Mouse (Mus musculus): ENCODE measurements at regions not wholly inside any gene's neighbourhood (a gene's known extent, or its start where the extent isn't known, plus 50 kb on each side); places are given as distances from the start of the nearest gene placed in this dataset.

- DNase-seq, result no peak
Measured at GRCm38 (mm10) chr6:89007516-89007915, 105.5 kb downstream of the Tpra1 start.

GRCm38 (mm10) chr6:89008614-89009171 is 106.6 kb downstream of the Tpra1 start:
- DNase-seq, result peak; percentile 79 to 87

GRCm38 (mm10) chr6:89012998-89013689 is 111.1 kb downstream of the Tpra1 start:
- peak; percentile 78 to 85 for DNase-seq

GRCm38 (mm10) chr6:89013690-89014061 is 111.6 kb downstream of the Tpra1 start:
- no peak for DNase-seq

- peak; percentile 20 to 21 for DNase-seq
Measured at GRCm38 (mm10) chr6:89024101-89024650, 122.1 kb downstream of the Tpra1 start.

GRCm38 (mm10) chr6:89033433-89034298 is 131.6 kb downstream of the Tpra1 start:
- peak; percentile 34 to 38 for DNase-seq

GRCm38 (mm10) chr6:89034455-89034854 is 132.4 kb downstream of the Tpra1 start:
- DNase-seq, result peak in 1 of 2 experiments; percentile 16

- peak; percentile 15 to 20 for DNase-seq
Measured at GRCm38 (mm10) chr6:89035061-89035835, 133.2 kb downstream of the Tpra1 start.

- no peak for DNase-seq
Measured at GRCm38 (mm10) chr6:89035836-89036156, 133.7 kb downstream of the Tpra1 start.

- DNase-seq, result no peak
Measured at GRCm38 (mm10) chr6:89037392-89037791, 135.3 kb downstream of the Tpra1 start.

- DNase-seq, result no peak
Measured at GRCm38 (mm10) chr6:89037901-89038300, 135.8 kb downstream of the Tpra1 start.

GRCm38 (mm10) chr6:89040919-89041318 is 138.9 kb downstream of the Tpra1 start:
- no peak for DNase-seq

GRCm38 (mm10) chr6:89042478-89043239 is 140.6 kb downstream of the Tpra1 start:
- DNase-seq, result peak in 1 of 2 experiments; percentile 14

- no peak for DNase-seq
Measured at GRCm38 (mm10) chr6:89045436-89045966, 143.4 kb downstream of the Tpra1 start.

- DNase-seq, result peak; percentile 21 to 42
Measured at GRCm38 (mm10) chr6:89046476-89046875, 144.4 kb downstream of the Tpra1 start.

GRCm38 (mm10) chr6:89047629-89048332 is 145.7 kb downstream of the Tpra1 start:
- peak in 1 of 2 experiments; percentile 16 for DNase-seq

- DNase-seq, result no peak
Measured at GRCm38 (mm10) chr6:89049290-89049689, 147.2 kb downstream of the Tpra1 start.

GRCm38 (mm10) chr6:89050575-89051270 is 148.7 kb downstream of the Tpra1 start:
- no peak for DNase-seq

GRCm38 (mm10) chr6:89052758-89053460 is 150.9 kb downstream of the Tpra1 start:
- DNase-seq, result no peak

- no peak for DNase-seq
Measured at GRCm38 (mm10) chr6:89054060-89054459, 152.0 kb downstream of the Tpra1 start.

All from kidney, postnatal 4 days (tissue).